Mouse (Mus musculus) cerebellum, adult 18-20 months (tissue): ENCODE data around the gene Slc43a3.

ENCODE experiments used
- DNase-seq, 2 experiments: peaks; one replicate each; pipeline ENCODE4 v3.0.0; 2021

Slc43a3 gene

DNA sequence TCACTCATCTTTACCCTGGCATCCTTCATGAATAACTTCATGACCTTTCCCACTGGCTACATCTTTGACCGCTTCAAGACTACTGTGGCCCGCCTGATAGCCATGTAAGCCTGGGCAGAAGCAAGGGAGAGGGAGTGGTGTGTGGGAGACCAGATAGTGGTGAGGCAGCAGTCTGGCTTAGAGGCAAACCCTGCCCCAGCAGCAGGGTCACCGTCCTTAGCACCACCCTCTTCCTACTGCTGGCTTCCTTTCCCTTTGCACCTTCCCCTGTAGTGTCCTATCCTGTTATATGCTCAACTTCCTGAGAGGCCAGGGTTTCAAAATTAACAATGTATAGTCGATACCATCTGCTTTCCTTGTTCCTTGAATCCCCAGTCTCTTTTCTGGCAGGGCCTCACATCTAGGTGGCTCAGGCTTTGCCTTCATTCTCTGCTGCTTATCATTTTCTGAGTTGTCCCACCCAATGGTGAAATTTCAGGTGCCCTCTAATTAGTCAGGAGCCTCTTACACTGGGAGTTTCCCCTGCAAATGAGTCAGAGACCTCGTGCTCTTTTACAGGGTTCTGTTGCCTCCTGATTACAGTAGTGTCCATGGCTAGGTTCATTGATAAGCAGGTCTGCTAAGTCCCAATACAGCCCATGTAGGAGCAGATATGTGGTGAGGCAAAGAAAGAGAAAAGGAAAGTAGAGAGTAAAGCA lies 2.0 kb downstream of the Slc43a3 start:
- DNase-seq, result no peak

GRCm38 (mm10) chr2:84939306-84939705 lies 2.9 kb downstream of the Slc43a3 start:
- no peak for DNase-seq

DNA sequence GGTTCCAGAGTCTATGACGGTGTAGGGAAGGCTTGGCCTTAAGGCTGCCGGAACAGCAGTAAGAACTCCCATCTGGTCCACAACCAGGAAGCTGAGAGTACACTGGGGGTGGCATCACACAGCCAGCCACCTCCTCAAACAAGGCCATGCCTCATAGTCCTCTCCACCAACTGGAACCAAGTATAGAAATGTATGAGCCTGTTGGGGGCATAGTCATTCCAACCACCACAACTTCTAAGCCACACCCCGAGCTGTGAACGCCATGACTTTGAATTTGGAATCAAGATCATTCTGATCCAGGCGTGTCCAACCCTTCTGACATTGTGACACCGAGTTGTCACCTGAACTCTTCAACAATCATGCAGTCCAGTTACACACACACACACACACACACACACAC lies 3.3 kb downstream of the Slc43a3 start:
- DNase-seq, result no peak

- DNase-seq, result no peak
Observed at GRCm38 (mm10) chr2:84941332-84941731, 5.0 kb downstream of the Slc43a3 start.

DNA sequence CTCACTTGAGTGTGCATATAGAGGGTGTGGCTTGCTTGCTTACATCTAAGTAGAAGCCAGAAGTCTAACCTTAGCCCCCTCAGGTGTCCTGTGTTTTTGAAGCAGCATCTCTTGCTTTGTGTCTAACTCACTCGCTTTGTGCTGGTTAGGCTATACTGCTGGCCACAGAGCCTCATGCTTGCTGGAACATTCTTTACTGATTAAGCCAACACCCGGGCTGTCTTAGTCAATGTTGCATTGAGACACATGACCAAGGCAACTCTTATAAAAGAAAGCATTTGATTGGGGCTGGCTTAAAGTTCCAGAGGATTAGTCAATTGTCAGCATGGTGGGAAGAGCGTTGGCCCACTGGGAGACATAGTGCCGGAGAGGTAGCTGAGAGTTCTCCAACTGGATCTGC lies 5.4 kb downstream of the Slc43a3 start:
- DNase-seq, result no peak

DNA sequence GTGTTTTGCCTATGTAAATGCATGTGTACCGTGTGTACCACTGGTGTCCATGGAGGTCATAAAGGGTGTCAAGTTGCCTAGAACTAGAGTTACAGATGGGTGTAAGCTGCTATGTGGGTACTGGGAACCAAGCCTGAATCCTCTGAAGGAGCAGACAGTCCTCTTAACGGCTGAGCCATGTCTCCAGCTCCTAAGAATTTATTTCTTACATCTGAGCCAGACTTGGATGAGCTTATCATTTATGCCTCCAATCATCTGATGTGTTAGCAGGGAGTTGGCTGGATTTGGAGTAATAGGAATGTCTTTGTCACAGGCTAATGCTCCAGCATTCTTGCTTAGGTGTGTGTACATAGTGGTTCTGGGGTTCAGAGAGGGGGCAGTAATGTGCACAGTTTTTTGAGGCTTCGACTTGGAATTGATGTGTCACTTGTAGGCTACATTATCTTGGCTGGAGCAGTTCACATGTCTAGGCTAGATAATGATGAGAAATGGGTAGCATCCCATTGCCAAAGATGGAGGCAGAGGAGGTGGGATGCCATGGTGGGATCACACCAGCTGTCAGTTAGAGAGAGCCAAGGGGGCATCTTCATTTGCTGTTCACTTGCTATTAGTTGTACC lies 10.9 kb downstream of the Slc43a3 start:
- DNase-seq, result no peak

GRCm38 (mm10) chr2:84948252-84948651 lies 11.9 kb downstream of the Slc43a3 start:
- no peak for DNase-seq

GRCm38 (mm10) chr2:84948721-84949120 lies 12.3 kb downstream of the Slc43a3 start:
- DNase-seq, result no peak

- DNase-seq, result no peak
Observed at GRCm38 (mm10) chr2:84951027-84951426, 14.6 kb downstream of the Slc43a3 start.

- DNase-seq, result no peak
Observed at GRCm38 (mm10) chr2:84952251-84952650, 15.9 kb downstream of the Slc43a3 start.

DNA sequence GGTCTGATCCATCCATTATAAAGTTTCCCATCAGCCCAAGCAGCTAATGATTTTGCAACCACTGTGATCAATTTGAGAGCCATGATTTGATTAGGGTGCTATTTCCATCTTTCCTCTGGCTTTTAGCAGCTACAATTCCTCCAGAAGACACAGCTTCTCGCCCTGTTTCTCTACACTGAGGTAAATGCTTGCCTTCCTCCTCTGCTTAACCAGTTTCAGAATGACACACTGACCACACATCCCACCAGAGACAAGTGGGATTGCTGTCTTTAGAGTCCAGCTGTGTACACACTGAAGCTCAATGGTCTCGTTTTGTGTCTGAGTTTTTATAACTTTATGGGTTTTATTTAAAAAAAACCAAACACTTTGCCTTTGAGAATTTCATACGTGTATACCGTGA lies 16.3 kb downstream of the Slc43a3 start:
- DNase-seq, result no peak

DNA sequence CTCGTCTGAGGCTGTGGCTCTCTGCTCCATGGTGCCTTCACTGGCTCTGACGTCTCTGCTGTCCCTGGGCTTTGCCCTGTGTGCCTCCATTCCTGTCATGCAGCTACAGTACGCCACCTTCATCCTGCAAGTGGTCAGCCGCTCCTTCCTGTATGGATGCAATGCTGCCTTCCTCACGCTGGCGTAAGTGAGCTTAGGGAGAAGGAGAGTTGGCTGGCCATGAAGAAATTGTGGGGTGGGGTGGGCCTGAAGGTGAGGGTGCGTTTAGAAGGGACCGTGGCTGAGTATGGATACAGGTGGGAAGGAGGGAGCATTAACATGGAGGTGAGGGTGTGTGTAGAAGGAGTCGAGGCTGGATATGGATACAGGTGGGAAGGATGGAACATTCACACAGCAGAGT lies 19.1 kb downstream of the Slc43a3 start:
- no peak for DNase-seq

DNA sequence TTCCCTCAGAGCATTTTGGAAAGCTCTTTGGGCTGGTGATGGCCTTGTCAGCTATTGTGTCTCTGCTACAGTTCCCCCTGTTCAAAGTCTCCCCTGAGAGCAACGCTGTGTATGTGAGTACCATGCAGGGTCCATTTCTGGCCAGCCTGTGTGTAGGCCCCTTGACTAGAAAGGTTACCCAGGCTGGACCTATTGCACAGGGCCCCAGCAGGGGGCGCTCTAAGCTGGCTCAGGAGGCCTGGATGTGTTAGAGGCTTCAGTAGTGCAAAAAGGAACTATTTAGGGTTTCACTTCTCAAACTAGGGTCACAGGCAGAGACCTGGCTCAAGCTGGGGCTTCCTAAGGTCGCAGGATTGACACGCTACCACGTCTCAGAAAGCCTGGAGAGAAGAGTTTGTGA lies 19.9 kb downstream of the Slc43a3 start:
- DNase-seq, result peak; percentile 14 to 24

DNA sequence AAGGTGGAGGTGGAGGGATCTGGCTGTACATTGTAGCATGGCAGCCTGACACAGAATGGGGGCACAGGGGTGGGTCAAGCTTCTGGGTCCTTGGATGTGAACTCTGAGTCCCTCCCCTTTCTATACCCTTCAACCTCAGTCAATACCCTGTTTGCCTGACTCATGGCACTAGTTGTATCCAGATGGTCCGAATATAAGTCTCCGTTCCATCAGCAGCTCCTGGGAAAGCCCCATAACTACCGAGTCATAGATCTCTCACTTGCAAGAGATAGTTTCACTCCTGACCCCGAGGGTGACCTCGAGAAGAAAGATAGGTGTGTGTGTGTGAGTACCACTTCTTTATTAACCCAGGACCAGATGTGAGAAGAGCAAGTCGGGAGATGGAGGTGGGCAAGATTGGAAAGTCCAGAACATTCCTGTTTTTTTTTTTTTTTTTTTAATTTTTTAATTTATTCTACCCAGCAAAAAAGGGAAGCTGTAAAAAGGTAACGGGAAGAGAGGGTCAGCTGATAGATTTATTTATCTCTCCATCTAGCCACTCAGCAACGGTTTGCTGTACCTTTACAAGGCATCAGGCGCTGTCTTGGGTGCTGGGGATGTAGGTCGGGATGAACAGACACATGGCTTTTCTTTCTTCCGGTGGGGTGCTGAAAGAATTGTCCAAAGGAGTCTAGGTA lies 22.3 kb downstream of the Slc43a3 start:
- DNase-seq, result no peak

- DNase-seq, result no peak
Observed at GRCm38 (mm10) chr2:84961300-84961699, 24.9 kb downstream of the Slc43a3 start.

DNA sequence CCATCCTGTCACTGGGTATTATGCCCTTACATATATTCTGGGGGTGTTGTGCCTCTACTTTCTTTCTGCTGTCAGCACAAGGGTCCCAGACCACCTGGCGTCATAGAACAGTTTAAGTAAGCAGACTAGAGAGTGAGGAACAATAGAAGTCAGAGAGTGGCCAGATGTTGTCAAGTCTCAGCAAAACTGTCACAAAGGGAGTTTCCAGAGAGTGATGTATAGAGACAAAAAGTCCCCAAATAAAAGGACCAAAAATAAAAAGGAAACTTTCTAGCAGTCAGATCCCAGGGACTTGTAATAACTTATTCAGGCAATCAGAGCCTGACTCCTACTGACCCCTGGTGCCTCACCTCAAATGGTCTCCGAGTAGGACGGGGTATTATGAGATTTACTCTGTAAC lies 25.5 kb downstream of the Slc43a3 start:
- DNase-seq, result no peak

DNA sequence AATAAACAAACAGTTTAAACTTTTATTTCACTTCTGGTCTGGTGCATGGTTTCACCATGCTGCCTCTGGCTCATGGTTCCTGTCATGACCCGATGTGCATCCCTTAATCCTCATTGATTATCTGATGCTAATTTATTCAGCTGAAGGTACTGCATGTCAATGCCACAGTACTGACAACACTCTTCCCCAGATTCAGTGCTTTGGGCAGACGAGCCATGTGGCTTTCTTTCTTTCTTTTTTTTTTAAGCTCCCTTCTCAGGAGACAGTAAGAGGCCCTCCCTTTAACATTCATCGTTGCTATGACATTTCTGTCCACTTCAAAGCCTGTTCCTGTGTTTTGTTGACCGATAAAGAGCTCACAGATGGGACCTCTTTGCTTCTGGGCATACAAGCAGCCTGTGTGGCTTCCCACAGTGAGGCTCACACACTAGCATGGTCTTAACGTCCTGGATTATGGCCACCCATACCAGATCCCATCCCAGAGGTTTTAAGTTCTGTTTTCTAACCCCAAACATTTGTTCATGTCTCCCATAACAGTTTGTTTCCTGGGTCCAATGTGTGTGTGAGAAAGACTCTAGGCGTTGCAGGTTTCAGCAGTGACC lies 26.6 kb downstream of the Slc43a3 start:
- DNase-seq, result no peak

DNA sequence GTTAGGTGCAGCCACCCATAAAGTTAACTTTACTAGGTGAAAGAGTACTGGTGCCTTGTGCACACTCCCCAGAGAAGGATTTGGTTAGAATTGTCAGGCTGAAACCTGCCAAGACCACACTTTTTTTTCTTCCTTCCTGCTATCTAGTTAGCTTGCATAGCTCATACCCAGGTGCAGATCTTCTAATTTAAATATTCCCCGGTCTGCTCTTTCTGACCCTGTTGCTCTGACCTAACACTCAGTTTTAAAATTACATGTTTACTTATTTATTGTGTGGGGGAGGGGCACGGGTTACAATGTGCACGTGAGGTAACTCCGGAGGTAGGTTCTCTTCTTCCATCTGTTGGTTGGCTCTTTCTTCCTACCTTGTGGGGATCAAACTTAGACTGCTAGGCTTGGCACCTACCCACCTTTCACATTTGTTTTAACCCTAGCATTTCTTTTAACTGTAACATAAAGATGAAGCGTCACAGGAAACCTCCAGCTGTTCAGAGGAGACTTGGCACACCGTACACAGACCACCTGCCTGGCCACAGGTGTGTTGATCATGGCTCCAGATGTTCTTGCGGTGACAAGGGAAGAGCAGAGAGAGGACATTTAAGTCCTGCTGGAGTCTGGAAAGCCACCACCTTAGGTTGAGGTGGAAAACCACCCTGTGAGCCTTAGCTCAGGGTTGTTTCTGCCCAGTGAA lies 27.9 kb downstream of the Slc43a3 start:
- DNase-seq, result no peak

- no peak for DNase-seq
Observed at GRCm38 (mm10) chr2:84967318-84967991, 31.1 kb downstream of the Slc43a3 start.

- no peak for DNase-seq
Observed at GRCm38 (mm10) chr2:84975580-84975979, 39.2 kb downstream of the Slc43a3 start.

DNA sequence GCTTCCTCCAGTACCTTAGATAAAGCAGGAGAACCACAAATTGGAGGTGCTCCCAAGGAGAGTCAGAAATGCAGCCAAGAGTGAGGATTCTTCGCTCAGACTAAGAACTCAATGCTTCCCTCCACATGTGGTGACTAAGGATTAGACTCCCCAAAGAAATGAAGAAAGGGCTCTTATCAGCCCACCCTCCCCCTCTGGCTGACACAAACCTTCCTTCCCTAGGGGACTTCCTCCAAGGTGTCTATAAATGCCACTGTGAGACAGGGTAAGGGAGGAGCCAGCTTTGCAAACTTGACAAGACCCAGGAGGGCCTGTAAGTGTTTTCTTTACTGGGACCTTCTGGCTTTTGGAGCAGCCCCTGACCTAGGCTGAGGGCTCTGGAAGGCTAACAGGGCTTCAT lies 43.8 kb downstream of the Slc43a3 start, which contains the start of gene Prg2:
Gene Prg2, plus strand, starts transcription at position 274 of the 400 bp plus-strand sequence.
- no peak for DNase-seq

GRCm38 (mm10) chr2:84987930-84988329 lies 51.6 kb downstream of the Slc43a3 start, which contains the start of gene Prg3:
TSS of gene Prg3 (plus strand) at chr2:84988215.
- no peak for DNase-seq
